Mouse (Mus musculus): Measurements from ENCODE around the gene Itga3. TPM values are rescaled to one million over a fixed set of nuclear protein-coding genes. Genes with fewer than 3 reads are reported as not detected.

Itga3 gene
- polyA plus RNA-seq, 1 experiment: not detected

DNA sequence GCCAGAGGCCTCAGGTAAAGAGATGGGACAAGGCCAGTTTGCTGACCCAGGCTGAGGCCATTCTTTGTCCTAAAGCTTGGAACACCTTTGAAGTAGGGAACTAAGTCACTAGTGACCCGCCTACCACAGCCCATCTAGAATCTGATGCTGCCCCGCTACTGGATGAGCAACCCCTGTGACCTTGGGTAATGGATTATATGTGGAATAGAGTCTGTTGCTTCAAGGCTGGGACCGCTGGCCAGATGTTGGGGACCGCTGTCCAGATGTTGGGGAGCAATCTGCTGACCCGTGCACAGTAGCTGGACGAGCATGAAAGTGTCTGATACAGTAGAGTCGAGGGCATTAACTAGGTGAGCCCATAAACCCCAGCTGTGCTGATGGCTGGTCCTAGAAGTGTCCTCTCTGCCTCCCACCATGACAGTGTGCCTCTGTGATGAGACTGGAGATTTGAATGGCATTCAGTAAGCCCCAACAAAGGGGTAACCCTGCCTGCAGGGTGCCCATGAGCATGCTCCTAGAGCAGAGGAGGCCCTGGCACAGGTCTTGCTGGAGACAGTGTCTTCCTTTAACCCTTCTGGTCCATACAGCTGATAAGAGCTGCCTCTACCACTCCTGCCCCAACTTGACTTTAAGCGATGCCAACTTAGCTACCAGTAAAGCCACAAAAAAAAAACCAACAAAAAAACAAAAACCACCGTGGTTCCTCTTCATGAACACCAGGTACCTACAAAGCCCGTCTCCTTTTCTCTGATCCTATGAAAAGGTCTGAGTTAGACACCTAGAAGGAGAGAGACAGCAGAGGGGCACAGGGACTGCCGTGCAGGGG lies 81.4 kb downstream of the Itga3 start:
- TF ChIP-seq GATA1 (IDR thresholded peaks at IDR 0.05; ENCODE audit: low read length): no peak

Other genes starting within 250 kb of the Itga3 start
- gene Col1a1, start 140.6 kb downstream of the Itga3 start, polyA plus RNA-seq (2012): 0.01 TPM in 2 replicates
- not detected in 2 replicates for gene Hils1, start 109.2 kb downstream of the Itga3 start, polyA plus RNA-seq (2012)
- not detected in 2 replicates for gene Sgca, start 100.5 kb downstream of the Itga3 start, polyA plus RNA-seq (2012)
- 208 and 249 TPM in 2 replicates for gene Ppp1r9b, start 85.8 kb downstream of the Itga3 start, polyA plus RNA-seq (2012)
- 370 and 460 TPM in 2 replicates for gene Samd14, start 66.9 kb downstream of the Itga3 start, polyA plus RNA-seq (2012)
- 32.6 and 36.2 TPM in 2 replicates for gene Pdk2, start 35.4 kb downstream of the Itga3 start, polyA plus RNA-seq (2012)
- not detected in 2 replicates for gene Dlx3, start 43.3 kb upstream of the Itga3 start, polyA plus RNA-seq (2012)
- not detected in 2 replicates for gene Dlx4, start 69.5 kb upstream of the Itga3 start, polyA plus RNA-seq (2012)
- not detected in 2 replicates for gene Tac4, start 184.7 kb upstream of the Itga3 start, polyA plus RNA-seq (2012)
- gene Kat7, start 233.4 kb upstream of the Itga3 start, polyA plus RNA-seq (2012): 32.2 and 37.6 TPM in 2 replicates